Mouse (Mus musculus): ENCODE data around the gene 4921517D22Rik. TPM values are rescaled to one million over a fixed set of nuclear protein-coding genes. Genes with fewer than 3 reads are reported as not detected.

Gene 4921517D22Rik
- polyA plus RNA-seq, 1 experiment from 2014 or later: not detected

GRCm38 (mm10) chr13:59654465-59654864, 39.4 kb downstream of the 4921517D22Rik start:
- WGBS: 93% methylated on average over 5 of the region's 5 CpGs

GRCm38 (mm10) chr13:59653136-59653535, 40.8 kb downstream of the 4921517D22Rik start:
- Histone ChIP-seq H3K36me3 (peaks cover 88% of the 10 kb centered on the region), H3K4me1 (peaks cover 70% of the 10 kb centered on the region), H3K27ac (replicated peaks) (peak overlapping the region; percentile 23; the same call in 1 of the 2 replicates), H3K9me3 (replicated peaks) (peaks cover 3% of the 10 kb centered on the region; the same call in 1 of the 2 replicates), H3K27me3 (ENCODE audit: low read depth, poor library complexity, severe bottlenecking) (no peaks in the 10 kb centered on the region), H3K4me3 (no peak overlapping the region)
- 77% methylated on average over 3 of the region's 3 CpGs for WGBS
- DNase-seq (ENCODE audit: low spot score): no peak

More at GRCm38 (mm10) chr13:59654465-59654864, 39.4 kb downstream of the 4921517D22Rik start:
- Histone ChIP-seq H3K36me3 (peaks cover 88% of the 10 kb centered on the region), H3K27me3 (ENCODE audit: low read depth, poor library complexity, severe bottlenecking) (no peaks in the 10 kb centered on the region), H3K9me3 (replicated peaks) (peaks cover 14% of the 10 kb centered on the region; the same call in 1 of the 2 replicates), H3K27ac (replicated peaks) (0 out of 2 replicates have a peak overlapping the region, but pooled peaks have one; percentile 23), H3K4me1 (peaks cover 75% of the 10 kb centered on the region), H3K4me3 (no peak overlapping the region)
- no peak for DNase-seq (ENCODE audit: low spot score)

GRCm38 (mm10) chr13:59652651-59653050, 41.3 kb downstream of the 4921517D22Rik start:
- Histone ChIP-seq H3K27ac (replicated peaks) (0 out of 2 replicates have a peak overlapping the region, but pooled peaks have one; percentile 23), H3K9me3 (replicated peaks) (no peaks in the 10 kb centered on the region), H3K27me3 (ENCODE audit: low read depth, poor library complexity, severe bottlenecking) (no peaks in the 10 kb centered on the region), H3K36me3 (peaks cover 88% of the 10 kb centered on the region), H3K4me1 (peaks cover 70% of the 10 kb centered on the region), H3K4me3 (no peak overlapping the region)
- WGBS: 77% methylated on average over 5 of the region's 5 CpGs
- DNase-seq (ENCODE audit: low spot score): no peak

- peaks cover 61% of the 10 kb centered on the region for H3K4me1 ChIP-seq
- no peaks in the 10 kb centered on the region for H3K27me3 ChIP-seq (ENCODE audit: low read depth, poor library complexity, severe bottlenecking)
- H3K36me3 ChIP-seq: peaks cover 100% of the 10 kb centered on the region
- H3K27ac ChIP-seq (replicated peaks): no peak overlapping the region
- DNase-seq (ENCODE audit: low spot score): no peak
- 83% methylated on average over 5 of the region's 5 CpGs for WGBS
- no peaks in the 10 kb centered on the region for H3K9me3 ChIP-seq (replicated peaks)
- no peak overlapping the region for H3K4me3 ChIP-seq
These were observed 44.1 kb downstream of the 4921517D22Rik start for GRCm38 (mm10) chr13:59649781-59650180.

- peaks cover 52% of the 10 kb centered on the region for H3K4me1 ChIP-seq
- no peak overlapping the region for H3K27ac ChIP-seq (replicated peaks)
- H3K36me3 ChIP-seq: peaks cover 99% of the 10 kb centered on the region
- WGBS: 91% methylated on average over 6 of the region's 6 CpGs
- H3K9me3 ChIP-seq (replicated peaks): no peaks in the 10 kb centered on the region
- no peak overlapping the region for H3K4me3 ChIP-seq
- H3K27me3 ChIP-seq (ENCODE audit: low read depth, poor library complexity, severe bottlenecking): no peaks in the 10 kb centered on the region
- no peak for DNase-seq (ENCODE audit: low spot score)
These were observed 45.3 kb downstream of the 4921517D22Rik start for GRCm38 (mm10) chr13:59648598-59648997.

- Histone ChIP-seq H3K4me3 (no peak overlapping the region), H3K9me3 (replicated peaks) (no peaks in the 10 kb centered on the region), H3K36me3 (peaks cover 99% of the 10 kb centered on the region), H3K4me1 (peaks cover 41% of the 10 kb centered on the region), H3K27ac (replicated peaks) (peak overlapping the region; percentile 61; the same call in 1 of the 2 replicates), H3K27me3 (ENCODE audit: low read depth, poor library complexity, severe bottlenecking) (no peaks in the 10 kb centered on the region)
- no peak for DNase-seq (ENCODE audit: low spot score)
- 84% methylated on average over 6 of the region's 6 CpGs for WGBS
These were observed 46.4 kb downstream of the 4921517D22Rik start for GRCm38 (mm10) chr13:59647484-59647883.

- WGBS: 22% methylated on average over 11 of the region's 11 CpGs
These were observed 47.1 kb downstream of the 4921517D22Rik start for GRCm38 (mm10) chr13:59646674-59647244.

GRCm38 (mm10) chr13:59645491-59645890, 48.4 kb downstream of the 4921517D22Rik start:
- Histone ChIP-seq H3K9me3 (replicated peaks) (no peaks in the 10 kb centered on the region), H3K4me3 (no peak overlapping the region), H3K27me3 (ENCODE audit: low read depth, poor library complexity, severe bottlenecking) (no peaks in the 10 kb centered on the region), H3K4me1 (peaks cover 29% of the 10 kb centered on the region), H3K36me3 (peaks cover 97% of the 10 kb centered on the region), H3K27ac (replicated peaks) (no peak overlapping the region)
- 90% methylated on average over 3 of the region's 3 CpGs for WGBS
- DNase-seq (ENCODE audit: low spot score): no peak

More at GRCm38 (mm10) chr13:59646674-59647244, 47.1 kb downstream of the 4921517D22Rik start:
- peaks cover 36% of the 10 kb centered on the region for H3K4me1 ChIP-seq
- peak; percentile 58 for DNase-seq (ENCODE audit: low spot score)
- H3K4me3 ChIP-seq: no peak overlapping the region
- no peaks in the 10 kb centered on the region for H3K9me3 ChIP-seq (replicated peaks)
- peak overlapping the region; percentile 61 for H3K27ac ChIP-seq (replicated peaks)
- H3K36me3 ChIP-seq: peaks cover 98% of the 10 kb centered on the region
- H3K27me3 ChIP-seq (ENCODE audit: low read depth, poor library complexity, severe bottlenecking): no peaks in the 10 kb centered on the region

GRCm38 (mm10) chr13:59642818-59643217, 51.1 kb downstream of the 4921517D22Rik start:
- no peak for DNase-seq (ENCODE audit: low spot score)
- Histone ChIP-seq H3K4me3 (no peak overlapping the region), H3K27me3 (ENCODE audit: low read depth, poor library complexity, severe bottlenecking) (no peaks in the 10 kb centered on the region), H3K27ac (replicated peaks) (no peak overlapping the region), H3K9me3 (replicated peaks) (no peaks in the 10 kb centered on the region), H3K4me1 (peaks cover 20% of the 10 kb centered on the region), H3K36me3 (peaks cover 97% of the 10 kb centered on the region)
- 90% methylated on average over 2 of the region's 2 CpGs for WGBS

GRCm38 (mm10) chr13:59640178-59640440, 53.8 kb downstream of the 4921517D22Rik start:
- peaks cover 97% of the 10 kb centered on the region for H3K36me3 ChIP-seq

GRCm38 (mm10) chr13:59639368-59640177, 54.3 kb downstream of the 4921517D22Rik start:
- H3K4me3 ChIP-seq: no peak overlapping the region
- H3K27ac ChIP-seq (replicated peaks): no peak overlapping the region
- 90% methylated on average over 16 of the region's 16 CpGs for WGBS
- peaks cover 97% of the 10 kb centered on the region for H3K36me3 ChIP-seq
- H3K9me3 ChIP-seq (replicated peaks): no peaks in the 10 kb centered on the region
- no peak for DNase-seq (ENCODE audit: low spot score)
- H3K27me3 ChIP-seq (ENCODE audit: low read depth, poor library complexity, severe bottlenecking): no peaks in the 10 kb centered on the region
- H3K4me1 ChIP-seq: no peaks in the 10 kb centered on the region

More at GRCm38 (mm10) chr13:59640178-59640440, 53.8 kb downstream of the 4921517D22Rik start:
- H3K4me3 ChIP-seq: no peak overlapping the region
- H3K27me3 ChIP-seq (ENCODE audit: low read depth, poor library complexity, severe bottlenecking): no peaks in the 10 kb centered on the region
- no peaks in the 10 kb centered on the region for H3K4me1 ChIP-seq
- H3K9me3 ChIP-seq (replicated peaks): no peaks in the 10 kb centered on the region
- H3K27ac ChIP-seq (replicated peaks): no peak overlapping the region
- no peak for DNase-seq (ENCODE audit: low spot score)
- WGBS: 95% methylated on average over 6 of the region's 6 CpGs

- no peak overlapping the region for H3K27ac ChIP-seq (replicated peaks)
- no peaks in the 10 kb centered on the region for H3K4me1 ChIP-seq
- H3K27me3 ChIP-seq (ENCODE audit: low read depth, poor library complexity, severe bottlenecking): no peaks in the 10 kb centered on the region
- H3K4me3 ChIP-seq: no peak overlapping the region
- 95% methylated on average over 7 of the region's 7 CpGs for WGBS
- H3K36me3 ChIP-seq: peaks cover 99% of the 10 kb centered on the region
- no peaks in the 10 kb centered on the region for H3K9me3 ChIP-seq (replicated peaks)
- no peak for DNase-seq (ENCODE audit: low spot score)
These were observed 56.1 kb downstream of the 4921517D22Rik start for GRCm38 (mm10) chr13:59637800-59638199.
